Mouse (Mus musculus) embryonic stem cell, embryonic (primary cell): ENCODE data around the gene Gucy2c.

Source experiments
- CTCF ChIA-PET, 4 experiments: fragments of 300-600 bp in 2 of 4; fragments of 350-600 bp in 2 of 4; sonication (Branson Sonifier 250); formaldehyde crosslinking; loops; one replicate each; lab custom pipeline; 2022; ENCODE audit warnings: inconsistent platforms in 2 of 4; lab: Charles Lee
- POLR2A ChIA-PET, 4 experiments: fragments of 300-600 bp in 2 of 4; fragments of 350-600 bp in 2 of 4; sonication (Branson Sonifier 250); formaldehyde crosslinking; loops; one replicate each; lab custom pipeline; 2022; ENCODE audit warnings: antibody characterized with exemption in 4 of 4, inconsistent platforms in 1 of 4; lab: Charles Lee

Gucy2c gene

DNA sequence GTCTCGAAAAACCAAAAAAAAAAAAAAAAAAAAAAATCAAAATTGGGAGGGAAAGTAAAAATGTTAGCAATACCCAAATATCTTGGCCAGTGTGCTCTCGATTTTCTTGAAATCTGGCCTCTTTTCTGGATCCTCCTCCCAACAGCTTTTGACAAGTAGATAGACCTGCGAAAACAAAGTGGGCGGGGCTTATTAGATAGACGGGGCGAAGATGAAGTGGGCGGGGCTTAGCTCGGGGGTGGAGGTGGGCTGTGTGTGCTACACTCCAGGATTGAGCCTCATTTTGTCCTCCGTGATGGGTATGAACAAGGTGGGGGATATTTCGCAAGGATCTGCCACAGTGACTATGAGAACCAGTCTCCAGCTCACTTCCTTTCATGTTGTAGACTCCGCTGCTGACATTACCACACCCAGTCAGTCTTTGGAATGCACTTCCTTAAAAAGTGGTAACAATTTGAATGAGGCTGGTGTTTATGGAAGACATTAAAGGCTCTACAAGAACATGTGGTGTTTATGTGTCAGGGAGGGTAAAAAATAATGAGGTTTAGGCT lies 65.6 kb downstream of the Gucy2c start:
- CTCF ChIA-PET: interaction anchor here in 2 of 4 experiments (0.5 to 0.7 kb wide), 5 partner anchors 17 to 955 kb away, joined by 3 to 7 read pairs (median 4); no protein-coding TSS in a partner anchor
- POLR2A ChIA-PET: interaction anchor here in 2 of 4 experiments (1.1 to 1.2 kb wide), 2 partner anchors 88 kb away, joined by 3 read pairs; partner anchors contain the start of gene Hist4h4 (in 2 of the 2)

DNA sequence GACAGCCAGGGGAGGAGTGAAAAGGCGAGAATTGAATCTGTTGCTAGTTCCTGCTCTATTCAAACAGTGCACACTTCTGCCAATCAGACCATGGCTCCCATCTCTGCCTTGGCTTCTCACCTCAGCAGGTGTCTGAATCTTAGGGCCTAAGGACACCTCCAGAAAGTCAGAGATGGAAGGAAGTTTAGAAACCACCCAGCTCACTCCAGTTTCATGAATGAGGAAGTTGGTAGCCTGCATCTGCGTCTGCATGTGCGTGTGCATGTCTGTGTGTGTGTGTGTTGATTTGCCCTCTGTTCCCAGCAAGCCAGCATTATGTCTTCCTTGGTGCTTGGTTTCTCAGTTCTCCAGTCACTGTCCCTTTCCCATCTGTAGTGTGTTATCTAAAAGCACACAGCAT lies 67.5 kb downstream of the Gucy2c start:
- ChIA-PET POLR2A (interaction anchor here in 1 of 4 experiments (0.6 kb wide), 1 partner anchor 28 kb away, joined by 3 read pairs; no protein-coding TSS in a partner anchor), CTCF (interaction anchor here in 1 of 4 experiments (0.6 kb wide), 1 partner anchor 266 kb away, joined by 3 read pairs; no protein-coding TSS in a partner anchor)

DNA sequence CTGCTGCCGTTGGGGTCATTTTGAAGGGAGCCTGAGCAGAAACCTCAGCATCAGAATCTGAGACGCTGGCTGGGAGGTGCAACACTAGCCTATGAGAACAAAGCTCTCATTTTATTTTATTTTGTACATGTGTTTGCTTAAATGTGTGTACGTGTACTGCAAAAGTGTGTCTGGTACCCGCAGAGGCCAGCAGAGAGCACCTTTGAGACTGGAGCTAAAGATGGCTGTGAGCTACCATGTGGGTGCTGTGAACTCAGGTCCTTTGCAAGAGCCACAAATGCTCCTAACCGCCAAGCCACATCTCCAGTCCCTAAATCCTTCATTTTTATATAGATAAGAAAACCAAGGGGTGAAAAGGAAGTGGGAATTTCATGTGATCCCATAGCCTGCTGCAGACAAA lies 71.2 kb downstream of the Gucy2c start:
- ChIA-PET POLR2A (interaction anchor here in 1 of 4 experiments (1.0 kb wide), 1 partner anchor 94 kb away, joined by 5 read pairs; the partner anchor contains the start of gene Hist4h4), CTCF (interaction anchor here in 3 of 4 experiments (0.7 to 2.2 kb wide), 4 partner anchors 11 to 343 kb away, joined by 3 to 15 read pairs (median 4); no protein-coding TSS in a partner anchor)

DNA sequence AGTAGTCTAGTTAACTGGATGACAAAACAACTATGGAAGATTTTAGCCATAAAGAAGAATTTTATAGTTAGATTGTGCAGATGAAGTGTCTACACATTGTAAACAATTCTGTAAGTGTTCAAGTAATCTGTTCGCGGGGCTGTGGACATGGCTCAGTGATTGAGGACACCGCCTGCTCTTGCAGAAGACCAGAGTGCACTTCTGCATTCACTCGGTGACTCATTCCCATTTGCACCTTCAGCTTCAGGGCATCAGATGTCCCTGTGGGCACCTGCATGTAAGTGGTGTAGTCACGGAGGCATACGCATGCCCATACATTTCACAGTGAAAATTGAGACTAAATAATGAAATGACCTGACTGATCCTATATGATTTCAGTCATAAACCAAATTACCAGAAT lies 73.0 kb downstream of the Gucy2c start:
- CTCF ChIA-PET: no interaction called here
- POLR2A ChIA-PET: interaction anchor here in 1 of 4 experiments (0.9 kb wide), 1 partner anchor 95 kb away, joined by 3 read pairs; the partner anchor contains the start of gene Hist4h4

DNA sequence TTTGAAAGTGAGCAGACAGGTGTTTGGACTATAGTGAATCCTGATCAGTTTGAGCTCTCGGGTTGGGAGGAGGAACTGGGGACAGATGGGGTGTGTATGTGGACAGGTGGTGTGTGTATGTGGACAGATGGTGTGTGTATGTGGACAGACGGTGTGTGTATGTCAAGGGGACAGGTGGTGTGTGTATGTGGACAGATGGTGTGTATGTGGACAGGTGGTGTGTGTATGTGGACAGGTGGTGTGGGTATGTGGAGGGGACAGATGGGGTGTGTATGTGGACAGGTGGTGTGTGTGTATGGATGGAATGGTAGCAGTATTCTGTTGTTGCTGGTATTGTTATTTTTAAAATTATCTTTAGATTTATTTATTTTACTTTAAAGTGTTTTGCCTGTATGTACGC lies 79.7 kb downstream of the Gucy2c start:
- CTCF ChIA-PET: no interaction called here
- POLR2A ChIA-PET: no interaction called here

DNA sequence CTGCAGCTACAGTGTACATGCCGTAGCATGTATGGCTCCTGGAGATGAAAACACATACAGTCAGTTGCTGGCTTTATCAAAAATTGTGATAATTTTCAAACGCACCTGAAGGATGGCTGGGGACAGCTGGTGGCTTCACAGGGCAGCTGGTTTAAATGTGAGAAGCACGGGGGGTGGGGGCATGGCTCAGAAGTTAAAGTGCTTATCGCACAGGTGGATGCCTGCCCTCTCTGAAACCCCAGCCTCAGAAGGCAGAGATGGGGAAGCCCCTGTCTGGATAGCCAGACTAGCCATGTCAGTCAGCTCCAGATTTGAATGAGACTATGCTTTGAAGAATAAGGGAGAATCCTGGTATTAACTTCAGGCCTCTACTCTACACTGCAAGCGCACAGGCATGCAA lies 80.4 kb downstream of the Gucy2c start:
- ChIA-PET POLR2A (interaction anchor here in 1 of 4 experiments (0.6 kb wide), 1 partner anchor 41 kb away, joined by 4 read pairs; no protein-coding TSS in a partner anchor), CTCF (no interaction called here)

DNA sequence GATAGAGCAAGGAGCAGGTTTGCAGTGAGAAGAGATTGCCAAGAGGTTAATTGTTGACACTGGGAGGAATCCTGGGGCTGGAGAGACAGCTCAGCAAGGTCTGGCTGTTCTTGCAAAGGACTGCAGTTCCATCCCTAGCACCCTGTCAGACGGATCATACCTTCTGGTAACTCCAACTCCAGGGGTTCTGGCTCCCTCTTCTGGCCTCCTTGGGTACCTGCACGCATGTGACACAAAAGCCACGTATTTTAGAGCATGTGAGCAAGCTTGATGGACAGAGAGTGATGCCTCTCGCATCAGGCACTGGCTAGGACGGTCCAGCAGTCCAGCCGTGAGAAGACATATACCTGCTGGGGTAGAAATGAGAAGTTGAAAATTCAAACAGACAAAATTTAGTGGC lies 90.3 kb downstream of the Gucy2c start:
- POLR2A ChIA-PET: interaction anchor here in 2 of 4 experiments (0.8 to 1.9 kb wide), 7 partner anchors 22 to 117 kb away, joined by 3 to 12 read pairs (median 3); partner anchors contain the start of genes Hist4h4 (in 2 of the 2) and H2afj (in 1 of the 2)
- CTCF ChIA-PET: interaction anchor here (0.5 to 2.4 kb wide), 21 partner anchors 9 to 518 kb away, joined by 3 to 13 read pairs (median 4); partner anchors contain the start of genes Plbd1 (in 2 of the 4) and Grin2b (in 1 of the 4)

DNA sequence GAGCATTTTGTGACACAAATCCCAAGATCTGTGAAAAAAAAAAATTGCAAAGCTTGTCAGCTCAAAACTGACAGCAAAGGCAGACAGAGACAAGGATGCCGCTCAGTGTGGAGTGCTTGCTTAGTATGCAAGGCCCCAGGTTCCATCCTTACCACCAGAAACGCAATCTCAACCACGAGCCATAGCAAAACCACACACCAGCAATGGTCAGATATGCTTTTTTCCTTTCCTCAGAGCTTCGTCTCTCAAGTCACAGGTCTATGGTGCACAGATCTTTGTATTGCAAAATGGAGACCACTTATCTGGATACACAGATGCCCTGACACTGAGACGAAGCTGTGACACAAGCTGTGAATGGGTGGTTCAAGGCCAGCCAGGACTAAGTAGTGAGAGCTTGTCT lies 91.0 kb downstream of the Gucy2c start:
- POLR2A ChIA-PET: interaction anchor here in 2 of 4 experiments (0.9 to 1.9 kb wide), 7 partner anchors 22 to 114 kb away, joined by 3 to 12 read pairs (median 3); partner anchors contain the start of gene Hist4h4 (in 2 of the 2)
- CTCF ChIA-PET: interaction anchor here (0.5 to 2.4 kb wide), 19 partner anchors 8 to 517 kb away, joined by 3 to 13 read pairs (median 4); partner anchors contain the start of genes Grin2b (in 1 of the 4) and Plbd1 (in 1 of the 4)

DNA sequence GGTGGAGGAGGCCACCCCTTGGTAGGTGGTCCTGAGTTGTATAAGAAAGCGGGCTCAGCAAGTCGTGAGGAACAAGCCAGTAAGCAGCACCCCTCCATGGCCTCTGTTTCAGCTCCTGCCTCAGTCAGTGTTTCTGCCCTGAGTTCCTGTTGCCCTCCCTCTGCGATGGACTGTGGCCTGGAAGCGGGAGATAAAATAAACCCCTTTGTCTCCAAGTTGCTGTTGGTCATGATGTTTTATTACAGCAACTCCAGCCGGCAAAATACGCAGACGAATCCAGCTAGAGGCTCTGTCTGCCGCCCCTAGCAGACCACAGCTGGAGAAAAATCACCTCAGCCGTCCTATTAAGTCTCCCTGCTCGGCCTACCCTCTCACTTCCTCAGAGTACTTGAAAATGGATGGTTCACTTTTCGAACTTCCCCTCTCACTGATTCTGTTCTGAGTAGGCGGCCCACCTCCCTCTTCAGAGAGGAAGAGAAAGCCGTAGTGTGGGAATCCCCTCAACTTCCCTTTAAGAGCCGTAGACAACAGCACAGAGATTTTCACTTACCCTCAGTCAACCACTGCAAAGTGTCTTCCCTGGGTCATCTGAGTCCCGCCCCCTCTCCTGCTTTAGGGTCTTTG lies 91.7 kb downstream of the Gucy2c start:
- CTCF ChIA-PET: interaction anchor here (0.5 to 2.4 kb wide), 14 partner anchors 9 to 536 kb away, joined by 3 to 13 read pairs (median 4); partner anchors contain the start of gene Plbd1 (in 1 of the 4)
- POLR2A ChIA-PET: interaction anchor here in 2 of 4 experiments (0.6 to 1.9 kb wide), 7 partner anchors 21 to 245 kb away, joined by 3 to 12 read pairs (median 4); partner anchors contain the start of gene Hist4h4 (in 2 of the 2)

DNA sequence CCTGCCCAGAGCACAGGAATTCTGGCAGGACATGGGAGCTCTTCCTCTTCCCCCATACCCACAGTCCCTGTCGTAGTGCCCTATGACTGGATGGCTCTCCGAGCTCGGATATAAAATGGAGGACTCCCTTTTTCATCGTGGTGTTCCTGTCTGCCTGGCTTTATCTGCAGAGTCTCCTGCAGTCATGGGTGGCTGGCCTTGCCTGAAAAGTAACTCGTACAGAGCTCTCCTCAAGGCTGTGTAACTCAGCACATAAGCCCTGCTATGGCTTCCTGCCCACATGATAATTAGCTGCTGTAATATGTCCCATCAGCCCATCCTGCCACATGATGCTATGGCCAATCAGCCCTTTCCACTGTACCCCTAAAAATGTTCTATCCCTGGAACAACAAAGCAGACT lies 96.1 kb downstream of the Gucy2c start:
- CTCF ChIA-PET: interaction anchor here in 1 of 4 experiments (0.6 kb wide), 1 partner anchor 115 kb away, joined by 4 read pairs; no protein-coding TSS in a partner anchor
- POLR2A ChIA-PET: interaction anchor here in 1 of 4 experiments (0.6 kb wide), 1 partner anchor 97 kb away, joined by 4 read pairs; no protein-coding TSS in a partner anchor

DNA sequence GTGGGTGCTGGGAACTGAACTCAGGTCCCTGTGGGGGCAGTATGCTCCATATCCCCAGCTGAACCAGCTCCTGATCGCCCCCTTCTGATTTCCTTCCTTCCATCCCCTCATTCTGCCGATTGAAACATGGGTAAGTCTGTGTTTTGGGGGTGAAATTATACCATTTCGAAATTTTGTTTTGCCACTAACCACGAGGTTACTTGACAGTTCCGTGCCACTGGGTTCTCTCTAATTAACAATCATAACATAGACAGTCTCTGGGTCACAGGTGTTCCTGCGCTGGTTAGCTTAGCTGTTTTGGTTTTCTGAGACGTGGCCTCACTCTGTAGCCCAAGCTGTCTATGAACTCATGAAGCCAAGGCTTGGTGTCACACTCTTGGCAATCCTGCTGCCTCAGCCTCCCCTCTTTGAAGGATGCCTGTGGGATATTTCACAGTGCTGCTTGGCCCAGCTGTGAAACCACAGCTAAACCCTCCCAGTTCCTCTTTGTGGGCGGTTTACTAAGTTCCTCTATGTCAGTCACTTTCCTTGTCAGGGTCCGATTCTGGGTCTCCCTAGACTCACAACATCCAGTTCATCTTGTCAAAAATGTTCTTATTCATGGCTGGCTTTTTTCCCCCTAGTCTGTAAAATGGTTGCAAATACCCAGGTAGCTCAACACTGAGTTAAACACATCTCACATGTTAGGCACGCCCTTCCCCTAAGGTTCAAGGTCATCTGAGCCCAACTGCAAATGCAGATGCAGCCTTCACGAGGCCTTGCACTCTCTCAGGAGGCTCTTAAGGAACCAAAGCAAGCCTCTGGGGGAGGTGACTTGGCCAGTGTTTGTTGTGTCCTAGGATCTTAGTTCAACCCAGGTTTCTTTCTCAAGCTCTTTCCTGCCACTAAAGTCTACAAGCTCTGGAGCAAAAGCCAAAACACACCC lies 97.9 kb downstream of the Gucy2c start:
- POLR2A ChIA-PET: interaction anchor here in 1 of 4 experiments (1.3 to 1.9 kb wide), 3 partner anchors 33 to 51 kb away, joined by 3 to 4 read pairs (median 3); no protein-coding TSS in a partner anchor
- CTCF ChIA-PET: interaction anchor here in 1 of 4 experiments (0.9 to 1.4 kb wide), 3 partner anchors 22 to 64 kb away, joined by 3 to 4 read pairs (median 3); partner anchors contain the start of gene Plbd1

DNA sequence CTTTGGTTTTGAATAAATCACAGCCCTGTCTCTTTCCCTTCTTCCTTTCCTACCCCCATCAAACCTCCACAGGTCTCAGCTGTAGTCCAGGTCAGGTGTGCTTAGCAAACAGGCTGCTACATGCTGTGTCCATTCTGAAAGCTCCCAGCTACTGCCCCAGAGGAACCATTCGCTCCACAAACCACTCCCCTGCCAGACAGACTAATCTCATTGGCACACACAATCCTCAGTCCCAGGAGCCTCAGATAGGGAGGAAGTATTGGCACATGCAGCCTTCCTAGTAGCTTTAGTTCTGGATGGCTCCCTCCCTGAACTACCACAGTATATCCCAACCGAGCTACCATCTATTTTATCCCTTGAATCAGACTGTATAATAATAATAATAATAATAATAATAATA lies 102.2 kb downstream of the Gucy2c start:
- POLR2A ChIA-PET: no interaction called here
- CTCF ChIA-PET: no interaction called here

DNA sequence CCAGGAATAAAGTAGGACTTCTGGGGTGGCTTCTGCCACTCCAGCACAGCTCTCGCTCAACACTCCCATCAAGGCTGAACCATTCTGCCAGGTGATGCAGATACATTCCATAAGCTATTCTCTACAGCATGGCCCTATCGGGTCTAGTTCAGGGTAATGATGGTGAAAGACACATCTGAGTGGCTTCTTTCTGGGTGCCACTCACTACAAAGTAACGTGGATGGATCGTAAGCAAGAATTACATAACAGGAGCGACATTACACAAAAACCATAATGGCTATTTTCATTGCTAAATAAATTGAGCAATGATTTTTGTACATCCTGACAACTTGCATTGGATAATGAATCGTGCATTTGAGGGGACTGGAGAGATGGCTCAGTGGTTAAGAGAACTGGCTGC lies 106.6 kb downstream of the Gucy2c start:
- CTCF ChIA-PET: interaction anchor here in 1 of 4 experiments (1.3 kb wide), 1 partner anchor 30 kb away, joined by 3 read pairs; no protein-coding TSS in a partner anchor
- POLR2A ChIA-PET: interaction anchor here in 1 of 4 experiments (0.7 to 1.4 kb wide), 2 partner anchors 153 to 221 kb away, joined by 3 to 4 read pairs; partner anchors contain the start of gene Wbp11

DNA sequence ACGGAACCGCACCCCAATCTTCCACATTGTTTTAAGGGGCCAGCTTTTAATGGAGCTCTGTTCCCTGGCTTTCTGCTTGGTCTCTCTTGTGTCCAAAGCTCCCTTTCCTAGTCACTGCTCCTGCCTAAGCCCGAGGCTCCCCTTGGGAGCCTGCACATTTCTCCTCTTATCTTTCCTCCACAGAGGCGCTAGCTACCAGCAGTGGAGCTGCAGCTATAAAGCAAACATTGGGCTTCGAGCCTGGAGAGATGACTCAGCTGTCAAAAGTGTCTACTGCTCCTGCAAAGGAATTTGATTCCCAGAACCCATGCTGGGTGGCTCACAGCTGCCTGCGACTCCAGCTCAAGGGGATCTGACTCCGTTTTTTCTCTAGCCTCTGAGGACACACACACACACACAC lies 109.1 kb downstream of the Gucy2c start:
- POLR2A ChIA-PET: interaction anchor here in 1 of 4 experiments (0.9 kb wide), 1 partner anchor 11 kb away, joined by 3 read pairs; the partner anchor contains the start of gene Plbd1
- CTCF ChIA-PET: no interaction called here

DNA sequence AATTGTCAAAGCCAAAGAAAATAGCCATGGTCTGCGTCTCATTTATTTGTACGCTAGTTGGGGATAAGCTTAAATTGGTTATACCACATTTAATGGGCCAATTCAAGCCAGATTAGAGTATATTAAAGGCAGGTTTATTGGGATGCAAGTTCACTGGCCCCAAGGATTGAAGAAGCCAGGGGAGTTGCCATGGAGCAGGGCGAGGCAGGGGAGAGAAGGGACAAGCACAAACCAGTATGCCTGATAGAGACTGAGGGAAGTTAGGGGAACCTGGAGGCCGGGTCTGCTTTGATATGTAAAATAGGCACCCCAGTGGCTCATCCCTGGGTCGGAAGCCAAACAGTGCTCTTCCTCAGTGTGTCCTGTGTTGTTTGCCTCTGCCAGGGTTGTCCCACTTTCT lies 112.3 kb downstream of the Gucy2c start:
- POLR2A ChIA-PET: interaction anchor here in 3 of 4 experiments (0.7 to 2.1 kb wide), 12 partner anchors 9 to 322 kb away, joined by 3 to 13 read pairs (median 4); partner anchors contain the start of genes Hist4h4 (in 3 of the 3) and H2afj (in 2 of the 3)
- CTCF ChIA-PET: interaction anchor here in 1 of 4 experiments (1.0 kb wide), 1 partner anchor 23 kb away, joined by 3 read pairs; no protein-coding TSS in a partner anchor

DNA sequence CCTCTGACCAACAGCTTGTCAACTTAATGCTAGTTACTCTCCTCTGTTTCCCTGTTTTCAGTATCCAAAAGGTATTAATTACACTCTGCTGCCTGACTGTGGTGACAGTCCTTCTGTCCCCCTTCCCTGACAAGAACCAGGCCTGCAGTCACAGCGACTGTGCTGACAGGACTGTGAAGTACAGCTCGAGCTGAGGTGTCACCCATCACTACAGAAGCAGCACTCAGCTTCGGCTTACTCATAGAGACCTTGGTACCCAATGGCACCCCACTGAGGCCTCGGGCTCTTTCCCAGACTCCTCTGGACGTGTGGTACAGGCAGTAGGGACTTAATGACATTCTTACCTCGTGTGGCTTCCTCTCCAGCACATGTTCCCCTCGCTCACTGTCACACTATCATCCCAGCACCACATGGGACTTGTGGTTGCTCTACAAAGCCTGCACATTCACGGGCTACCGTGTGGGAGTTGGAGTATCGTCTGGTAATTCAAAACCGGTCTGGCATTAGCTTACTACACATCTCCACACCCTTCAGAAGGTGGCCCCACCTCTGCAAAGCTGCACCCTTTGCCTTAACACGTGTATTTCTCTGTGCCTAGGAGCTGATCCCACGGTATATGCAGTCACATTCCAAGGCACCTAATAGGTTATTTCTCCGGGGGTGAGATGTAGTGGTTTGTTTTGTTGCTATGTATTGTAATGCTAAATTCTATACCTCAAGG lies 113.1 kb downstream of the Gucy2c start:
- CTCF ChIA-PET: interaction anchor here in 1 of 4 experiments (1.0 kb wide), 1 partner anchor 22 kb away, joined by 3 read pairs; no protein-coding TSS in a partner anchor
- POLR2A ChIA-PET: interaction anchor here in 3 of 4 experiments (0.6 to 2.1 kb wide), 16 partner anchors 8 to 463 kb away, joined by 3 to 13 read pairs (median 4); partner anchors contain the start of genes Hist4h4 (in 3 of the 3) and H2afj (in 2 of the 3)
